Mouse (Mus musculus): ENCODE measurements around the gene Olfr6. TPM values are rescaled to one million over a fixed set of nuclear protein-coding genes. Genes with fewer than 3 reads are reported as not detected.
"Not testable (repeated sequence)": the region's sequence is repeated elsewhere in the genome, so short reads cannot be mapped to it uniquely, and the experiment has no call there.

Gene Olfr6
- total RNA-seq (2021), result not detected
- long read RNA-seq, experiment 1, result 0 reads
- long read RNA-seq, experiment 2, result 0 reads

- intact Hi-C loops (cut with DNase I), result no loop called here
Measured at GRCm38 (mm10) chr7:106963837-106964236, at the start of gene Olfr6. Gene Olfr6, minus strand, starts transcription at chr7:106963937.

GRCm38 (mm10) chr7:107005972-107006371 lies 42.2 kb upstream of the Olfr6 start, which contains the start of gene Olfr2:
Gene Olfr2, minus strand, starts transcription at chr7:107006072.
- intact Hi-C loops (cut with DNase I), result no loop called here
- DNase-seq, result no peak

More at GRCm38 (mm10) chr7:106963837-106964236, at the start of gene Olfr6:
- DNase-seq, result no peak

- no peak for DNase-seq
- intact Hi-C loops (cut with DNase I), result no loop called here
Measured at GRCm38 (mm10) chr7:107004169-107004568, 40.4 kb upstream of the Olfr6 start.

GRCm38 (mm10) chr7:107000798-107001197 lies 37.1 kb upstream of the Olfr6 start:
- intact Hi-C loops (cut with DNase I), result no loop called here

GRCm38 (mm10) chr7:106985236-106985635 lies 21.5 kb upstream of the Olfr6 start:
- no peak for DNase-seq
- intact Hi-C loops (cut with DNase I), result no loop called here

More at GRCm38 (mm10) chr7:107000798-107001197, 37.1 kb upstream of the Olfr6 start:
- DNase-seq, result no peak

GRCm38 (mm10) chr7:106975353-106975752 lies 11.6 kb upstream of the Olfr6 start, which contains the start of gene Olfr711:
Gene Olfr711, minus strand, starts transcription at chr7:106975453.
- no peak for DNase-seq

GRCm38 (mm10) chr7:106967503-106967902 lies 3.8 kb upstream of the Olfr6 start:
- intact Hi-C loops (cut with DNase I); DNase-seq: not testable (repeated sequence)

More at GRCm38 (mm10) chr7:106975353-106975752, 11.6 kb upstream of the Olfr6 start, which contains the start of gene Olfr711:
- intact Hi-C loops (cut with DNase I), result no loop called here

GRCm38 (mm10) chr7:106948212-106948611 lies 15.5 kb downstream of the Olfr6 start, which contains the start of gene Olfr710:
Gene Olfr710, minus strand, starts transcription at chr7:106948312.
- intact Hi-C loops (cut with DNase I), result no loop called here
- DNase-seq, result no peak

- intact Hi-C loops (cut with DNase I), result no loop called here
- no peak for DNase-seq
Measured at GRCm38 (mm10) chr7:106932119-106932518, 31.6 kb downstream of the Olfr6 start, which contains the start of gene Olfr709-ps1. Gene Olfr709-ps1, minus strand, starts transcription at chr7:106932219.

GRCm38 (mm10) chr7:106920961-106921360 lies 42.8 kb downstream of the Olfr6 start:
- intact Hi-C loops (cut with DNase I); DNase-seq: not testable (repeated sequence)

GRCm38 (mm10) chr7:106907676-106908075 lies 56.1 kb downstream of the Olfr6 start, which contains the start of gene Olfr1532-ps1:
Gene Olfr1532-ps1, plus strand, starts transcription at chr7:106908001.
- intact Hi-C loops (cut with DNase I), result no loop called here

More at GRCm38 (mm10) chr7:106907676-106908075, 56.1 kb downstream of the Olfr6 start, which contains the start of gene Olfr1532-ps1:
- no peak for DNase-seq

Other genes with a start within 250 kb of the Olfr6 start
- not detected for gene Olfr695, start 247.5 kb downstream of the Olfr6 start, total RNA-seq (2021)
- gene Olfr697, start 221.5 kb downstream of the Olfr6 start, total RNA-seq (2021), result not detected
- not detected for gene Olfr698, start 208.5 kb downstream of the Olfr6 start, total RNA-seq (2021)
- gene Olfr699, start 170.7 kb downstream of the Olfr6 start, total RNA-seq (2021), result not detected
- gene Olfr700, start 155.1 kb downstream of the Olfr6 start, total RNA-seq (2021), result not detected
- not detected for gene Olfr701, start 149.8 kb downstream of the Olfr6 start, total RNA-seq (2021)
- gene Olfr702, start 130.0 kb downstream of the Olfr6 start, total RNA-seq (2021), result not detected
- gene Olfr703, start 120.6 kb downstream of the Olfr6 start, total RNA-seq (2021), result not detected
- not detected for gene Olfr704, start 100.8 kb downstream of the Olfr6 start, total RNA-seq (2021)
- not detected for gene Olfr705, start 87.0 kb downstream of the Olfr6 start, total RNA-seq (2021)
- not detected for gene Olfr706, start 75.8 kb downstream of the Olfr6 start, total RNA-seq (2021)
- gene Olfr707, start 62.7 kb downstream of the Olfr6 start, total RNA-seq (2021), result not detected
- not detected for gene Olfr1532-ps1, start 55.9 kb downstream of the Olfr6 start, total RNA-seq (2021)
- not detected for gene Olfr709-ps1, start 31.7 kb downstream of the Olfr6 start, total RNA-seq (2021)
- gene Olfr710, start 15.6 kb downstream of the Olfr6 start, total RNA-seq (2021), result not detected
- not detected for gene Olfr711, start 11.5 kb upstream of the Olfr6 start, total RNA-seq (2021)
- not detected for gene Olfr2, start 42.1 kb upstream of the Olfr6 start, total RNA-seq (2021)
- gene Olfr713, start 67.2 kb upstream of the Olfr6 start, total RNA-seq (2021), result not detected
- not detected for gene Olfr714, start 107.0 kb upstream of the Olfr6 start, total RNA-seq (2021)
- not detected for gene Olfr17, start 129.3 kb upstream of the Olfr6 start, total RNA-seq (2021)
- not detected for gene Olfr715b, start 146.4 kb upstream of the Olfr6 start, total RNA-seq (2021)
- gene Olfr715, start 167.1 kb upstream of the Olfr6 start, total RNA-seq (2021), result not detected
- not detected for gene Olfr716, start 174.4 kb upstream of the Olfr6 start, total RNA-seq (2021)
- not detected for gene Nlrp14, start 203.1 kb upstream of the Olfr6 start, total RNA-seq (2021)
- under 1 TPM; 0.19 to 0.20 TPM for gene Rbmxl2, start 245.5 kb upstream of the Olfr6 start, total RNA-seq (2021)